Mouse (Mus musculus): ENCODE data around the gene Lrrc55. TPM values are rescaled to one million over a fixed set of nuclear protein-coding genes. Genes with fewer than 3 reads are reported as not detected.

The Lrrc55 gene
- polyA plus RNA-seq, 1 experiment = not detected

- TF ChIP-seq EP300 (IDR thresholded peaks at IDR 0.05; ENCODE audit: insufficient read depth, low read depth, low read length) = no peak
- no peak for TF ChIP-seq POLR2A (IDR thresholded peaks at IDR 0.05; ENCODE audit: insufficient read depth, low read length)
- TF ChIP-seq CTCF (IDR thresholded peaks at IDR 0.05; ENCODE audit: low read depth, low read length) = no peak
- no peak overlapping the region for H3K4me3 ChIP-seq (ENCODE audit: low read depth, low read length)
- no peak overlapping the region for H3K27ac ChIP-seq (ENCODE audit: insufficient read depth, low read length)
- H3K9ac ChIP-seq (ENCODE audit: low read depth, poor library complexity, severe bottlenecking) = no peak overlapping the region
- no peaks in the 10 kb centered on the region for H3K4me1 ChIP-seq (ENCODE audit: control insufficient read depth, insufficient read depth, low read length)
- no peaks in the 10 kb centered on the region for H3K36me3 ChIP-seq (ENCODE audit: control insufficient read depth, insufficient read depth, low read length, poor library complexity, severe bottlenecking)
- no peaks in the 10 kb centered on the region for H3K27me3 ChIP-seq (ENCODE audit: control insufficient read depth, insufficient read depth, low read length, poor library complexity, severe bottlenecking)
- H3K9me3 ChIP-seq (replicated peaks; ENCODE audit: control insufficient read depth, insufficient read depth, low read length, poor library complexity, severe bottlenecking) = no peaks in the 10 kb centered on the region
These were observed 57.6 kb downstream of the Lrrc55 start for GRCm38 (mm10) chr2:85139393-85139792.

GRCm38 (mm10) chr2:85138143-85138542 is 58.9 kb downstream of the Lrrc55 start:
- no peak for TF ChIP-seq POLR2A (IDR thresholded peaks at IDR 0.05; ENCODE audit: insufficient read depth, low read length)
- no peak for TF ChIP-seq CTCF (IDR thresholded peaks at IDR 0.05; ENCODE audit: low read depth, low read length)
- TF ChIP-seq EP300 (IDR thresholded peaks at IDR 0.05; ENCODE audit: insufficient read depth, low read depth, low read length) = no peak
- Histone ChIP-seq H3K27me3 (ENCODE audit: control insufficient read depth, insufficient read depth, low read length, poor library complexity, severe bottlenecking) (no peaks in the 10 kb centered on the region), H3K4me3 (ENCODE audit: low read depth, low read length) (no peak overlapping the region), H3K4me1 (ENCODE audit: control insufficient read depth, insufficient read depth, low read length) (no peaks in the 10 kb centered on the region), H3K27ac (ENCODE audit: insufficient read depth, low read length) (no peak overlapping the region), H3K9ac (ENCODE audit: low read depth, poor library complexity, severe bottlenecking) (no peak overlapping the region), H3K9me3 (replicated peaks; ENCODE audit: control insufficient read depth, insufficient read depth, low read length, poor library complexity, severe bottlenecking) (no peaks in the 10 kb centered on the region), H3K36me3 (ENCODE audit: control insufficient read depth, insufficient read depth, low read length, poor library complexity, severe bottlenecking) (no peaks in the 10 kb centered on the region)

GRCm38 (mm10) chr2:85137601-85138140 is 59.3 kb downstream of the Lrrc55 start:
- H3K4me3 ChIP-seq (ENCODE audit: low read depth, low read length) = no peak overlapping the region
- H3K9ac ChIP-seq (ENCODE audit: low read depth, poor library complexity, severe bottlenecking) = no peak overlapping the region
- H3K36me3 ChIP-seq (ENCODE audit: control insufficient read depth, insufficient read depth, low read length, poor library complexity, severe bottlenecking) = no peaks in the 10 kb centered on the region
- H3K9me3 ChIP-seq (replicated peaks; ENCODE audit: control insufficient read depth, insufficient read depth, low read length, poor library complexity, severe bottlenecking) = no peaks in the 10 kb centered on the region
- no peak overlapping the region for H3K27ac ChIP-seq (ENCODE audit: insufficient read depth, low read length)
- no peaks in the 10 kb centered on the region for H3K27me3 ChIP-seq (ENCODE audit: control insufficient read depth, insufficient read depth, low read length, poor library complexity, severe bottlenecking)
- TF ChIP-seq EP300 (IDR thresholded peaks at IDR 0.05; ENCODE audit: insufficient read depth, low read depth, low read length) = no peak
- TF ChIP-seq CTCF (IDR thresholded peaks at IDR 0.05; ENCODE audit: low read depth, low read length) = no peak
- TF ChIP-seq POLR2A (IDR thresholded peaks at IDR 0.05; ENCODE audit: insufficient read depth, low read length) = no peak
- H3K4me1 ChIP-seq (ENCODE audit: control insufficient read depth, insufficient read depth, low read length) = no peaks in the 10 kb centered on the region

DNA sequence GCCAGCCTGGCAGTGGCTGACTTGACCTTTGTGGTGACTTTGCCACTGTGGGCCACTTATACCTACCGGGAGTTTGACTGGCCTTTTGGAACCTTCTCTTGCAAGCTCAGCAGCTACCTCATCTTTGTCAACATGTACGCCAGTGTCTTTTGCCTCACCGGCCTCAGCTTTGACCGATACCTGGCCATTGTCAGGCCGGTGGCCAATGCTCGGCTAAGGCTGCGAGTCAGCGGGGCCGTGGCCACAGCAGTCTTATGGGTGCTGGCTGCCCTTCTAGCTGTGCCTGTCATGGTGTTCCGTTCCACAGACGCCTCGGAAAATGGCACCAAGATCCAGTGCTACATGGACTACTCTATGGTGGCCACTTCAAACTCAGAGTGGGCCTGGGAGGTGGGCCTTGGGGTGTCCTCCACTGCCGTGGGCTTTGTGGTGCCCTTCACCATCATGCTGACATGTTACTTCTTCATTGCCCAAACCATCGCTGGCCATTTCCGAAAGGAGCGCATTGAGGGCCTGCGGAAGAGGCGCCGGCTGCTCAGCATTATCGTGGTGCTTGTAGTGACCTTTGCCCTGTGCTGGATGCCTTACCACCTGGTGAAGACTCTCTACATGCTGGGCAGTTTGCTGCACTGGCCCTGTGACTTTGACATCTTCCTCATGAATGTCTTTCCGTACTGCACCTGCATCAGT is 60.0 kb downstream of the Lrrc55 start:
- no peak overlapping the region for H3K27ac ChIP-seq (ENCODE audit: insufficient read depth, low read length)
- TF ChIP-seq CTCF (IDR thresholded peaks at IDR 0.05; ENCODE audit: low read depth, low read length) (no peak), POLR2A (IDR thresholded peaks at IDR 0.05; ENCODE audit: insufficient read depth, low read length) (no peak), EP300 (IDR thresholded peaks at IDR 0.05; ENCODE audit: insufficient read depth, low read depth, low read length) (no peak)
- no peaks in the 10 kb centered on the region for H3K36me3 ChIP-seq (ENCODE audit: control insufficient read depth, insufficient read depth, low read length, poor library complexity, severe bottlenecking)
- H3K9ac ChIP-seq (ENCODE audit: low read depth, poor library complexity, severe bottlenecking) = no peak overlapping the region
- no peaks in the 10 kb centered on the region for H3K9me3 ChIP-seq (replicated peaks; ENCODE audit: control insufficient read depth, insufficient read depth, low read length, poor library complexity, severe bottlenecking)
- H3K27me3 ChIP-seq (ENCODE audit: control insufficient read depth, insufficient read depth, low read length, poor library complexity, severe bottlenecking) = no peaks in the 10 kb centered on the region
- no peaks in the 10 kb centered on the region for H3K4me1 ChIP-seq (ENCODE audit: control insufficient read depth, insufficient read depth, low read length)
- no peak overlapping the region for H3K4me3 ChIP-seq (ENCODE audit: low read depth, low read length)

- H3K36me3 ChIP-seq (ENCODE audit: control insufficient read depth, insufficient read depth, low read length, poor library complexity, severe bottlenecking) = no peaks in the 10 kb centered on the region
- H3K9ac ChIP-seq (ENCODE audit: low read depth, poor library complexity, severe bottlenecking) = no peak within 1 kb of the TSS
- H3K4me3 ChIP-seq (ENCODE audit: low read depth, low read length) = no peak within 1 kb of the TSS
- H3K4me1 ChIP-seq (ENCODE audit: control insufficient read depth, insufficient read depth, low read length) = no peaks in the 10 kb centered on the region
- H3K27me3 ChIP-seq (ENCODE audit: control insufficient read depth, insufficient read depth, low read length, poor library complexity, severe bottlenecking) = no peaks in the 10 kb centered on the region
- no peak for TF ChIP-seq CTCF (IDR thresholded peaks at IDR 0.05; ENCODE audit: low read depth, low read length)
- H3K27ac ChIP-seq (ENCODE audit: insufficient read depth, low read length) = no peak within 1 kb of the TSS
- no peaks in the 10 kb centered on the region for H3K9me3 ChIP-seq (replicated peaks; ENCODE audit: control insufficient read depth, insufficient read depth, low read length, poor library complexity, severe bottlenecking)
These were observed 60.9 kb downstream of the Lrrc55 start, which contains the start of gene Aplnr for GRCm38 (mm10) chr2:85136089-85136488. Gene Aplnr, plus strand, starts transcription at chr2:85136225.

GRCm38 (mm10) chr2:85135099-85135498 is 61.9 kb downstream of the Lrrc55 start:
- Histone ChIP-seq H3K27ac (ENCODE audit: insufficient read depth, low read length) (no peak overlapping the region), H3K27me3 (ENCODE audit: control insufficient read depth, insufficient read depth, low read length, poor library complexity, severe bottlenecking) (no peaks in the 10 kb centered on the region), H3K4me3 (ENCODE audit: low read depth, low read length) (no peak overlapping the region), H3K4me1 (ENCODE audit: control insufficient read depth, insufficient read depth, low read length) (no peaks in the 10 kb centered on the region), H3K9ac (ENCODE audit: low read depth, poor library complexity, severe bottlenecking) (no peak overlapping the region), H3K9me3 (replicated peaks; ENCODE audit: control insufficient read depth, insufficient read depth, low read length, poor library complexity, severe bottlenecking) (no peaks in the 10 kb centered on the region), H3K36me3 (ENCODE audit: control insufficient read depth, insufficient read depth, low read length, poor library complexity, severe bottlenecking) (no peaks in the 10 kb centered on the region)
- TF ChIP-seq EP300 (IDR thresholded peaks at IDR 0.05; ENCODE audit: insufficient read depth, low read depth, low read length) = no peak
- TF ChIP-seq POLR2A (IDR thresholded peaks at IDR 0.05; ENCODE audit: insufficient read depth, low read length) = no peak
- no peak for TF ChIP-seq CTCF (IDR thresholded peaks at IDR 0.05; ENCODE audit: low read depth, low read length)

Measured in ES-Bruce4 (cell line).